Mouse (Mus musculus) MN1 (cell line): ENCODE measurements around the gene Pdgfra.

Experiments
- DNase-seq: peaks from one replicate; pipeline ENCODE4 v3.0.0-alpha.2; 2016; ENCODE audit warnings: low spot score

The Pdgfra gene

DNA sequence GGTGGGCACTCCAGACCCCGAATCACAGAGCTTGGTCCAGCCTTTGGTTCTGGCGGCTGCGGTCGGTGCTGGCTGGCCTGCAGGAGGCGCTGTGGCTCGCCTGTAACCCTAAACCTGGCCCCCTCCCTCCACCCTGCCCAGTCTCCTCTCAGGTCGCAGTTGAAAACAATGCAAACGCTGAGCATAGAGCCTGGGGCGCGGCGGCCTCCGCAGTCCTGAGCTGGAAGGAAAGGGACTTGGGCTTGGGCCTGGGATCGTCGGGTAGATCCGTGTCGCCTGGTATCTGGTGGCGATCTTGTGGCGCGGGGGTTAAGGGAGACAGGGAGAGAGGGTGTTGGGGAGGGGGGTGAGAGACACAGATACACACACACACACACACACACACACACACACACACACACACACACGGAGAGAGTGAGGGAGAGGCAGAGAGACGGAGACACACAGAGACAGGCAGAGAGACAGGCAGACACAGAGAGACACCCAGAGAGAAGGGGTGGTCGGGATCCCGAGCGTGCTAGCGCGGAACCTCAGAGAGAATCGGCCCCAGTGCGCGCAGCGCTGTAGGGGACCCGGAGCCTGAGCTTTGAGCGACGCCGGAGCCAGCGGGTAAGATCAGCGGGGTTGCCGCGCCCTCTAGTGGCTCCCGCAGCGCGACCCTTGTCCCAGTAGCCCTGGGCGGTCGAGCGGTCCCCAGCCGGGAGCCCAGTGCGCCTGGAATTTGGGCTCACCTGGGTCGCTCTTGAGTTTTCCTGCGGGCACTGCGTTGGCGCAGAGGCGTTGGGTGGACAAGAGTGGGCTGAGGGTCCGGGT lies 3.9 kb downstream of the Pdgfra start:
- peak; percentile 77 for DNase-seq

DNA sequence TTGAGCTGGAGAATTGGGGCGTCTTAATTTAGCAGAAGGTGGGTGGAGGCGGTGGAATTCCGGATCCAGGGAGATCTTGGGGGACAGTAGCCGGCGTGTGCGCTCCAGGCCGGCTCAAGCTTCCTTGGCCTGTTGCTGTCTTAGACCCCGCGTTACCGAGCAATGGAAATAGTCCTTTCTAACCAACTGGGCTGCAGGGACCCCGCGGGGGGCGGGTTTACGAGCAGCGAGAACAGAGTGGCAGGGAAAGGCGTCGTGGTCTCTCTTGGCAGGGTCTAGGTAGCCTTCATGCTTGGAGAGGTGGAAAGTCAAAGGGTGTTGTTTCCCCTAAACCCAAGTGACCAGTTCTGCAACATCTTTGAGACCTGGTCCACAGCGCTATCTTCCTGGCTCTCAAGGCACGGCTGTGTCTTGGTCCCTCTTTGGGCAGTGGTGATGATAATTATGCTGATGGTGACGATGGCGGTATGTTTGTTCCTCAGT lies 4.5 kb downstream of the Pdgfra start:
- peak; percentile 16 for DNase-seq

DNA sequence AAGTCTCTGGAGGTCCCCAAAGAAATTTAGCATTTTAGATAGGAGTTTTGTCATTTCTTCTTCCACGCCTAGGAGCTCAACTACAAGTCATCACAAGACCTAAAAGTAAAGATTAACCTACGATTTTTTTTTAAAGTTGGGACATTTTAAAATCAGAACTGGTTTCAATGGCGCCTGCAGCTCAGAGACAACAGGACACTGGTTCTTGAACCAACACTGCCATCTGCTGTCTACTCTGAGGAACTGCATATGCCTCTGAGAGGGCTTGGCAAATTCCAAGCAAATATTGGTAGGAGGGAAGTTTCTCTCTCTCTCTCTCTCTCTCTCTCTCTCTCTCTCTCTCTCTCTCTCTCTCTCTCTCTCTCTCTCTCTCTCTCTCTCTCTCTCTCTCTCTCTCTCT lies 4.9 kb downstream of the Pdgfra start:
- DNase-seq = peak; percentile 75

DNA sequence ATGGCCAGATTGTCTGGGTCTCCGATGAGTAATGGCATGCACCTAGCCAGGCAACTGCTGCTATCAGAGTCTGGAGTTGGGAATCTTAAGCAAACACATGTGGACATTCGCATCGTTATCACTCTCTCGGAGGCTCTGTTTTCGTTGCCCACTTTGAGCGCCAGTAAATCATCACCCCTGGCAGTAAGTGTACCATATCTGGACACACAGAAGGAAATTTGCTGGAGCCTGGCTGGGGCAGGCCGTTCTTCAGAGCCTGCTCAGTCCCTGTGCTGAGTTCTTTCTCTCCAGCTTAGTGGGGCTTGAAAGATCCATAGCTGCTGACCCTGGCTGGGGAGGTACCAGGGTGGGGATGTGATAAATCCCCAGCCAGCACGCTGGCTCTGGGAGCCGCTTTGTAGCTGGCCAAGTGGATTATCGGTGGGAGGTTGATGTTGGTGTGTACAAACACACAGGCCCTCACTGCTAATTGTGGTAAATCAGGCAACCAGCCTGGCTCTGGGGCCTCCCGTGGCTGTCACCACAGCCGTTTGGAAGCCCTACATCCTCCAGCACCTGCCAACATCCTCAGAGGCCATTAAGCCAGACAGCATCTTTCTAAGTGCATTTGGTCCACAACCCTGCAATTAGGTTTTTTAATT lies 8.6 kb downstream of the Pdgfra start:
- no peak for DNase-seq

DNA sequence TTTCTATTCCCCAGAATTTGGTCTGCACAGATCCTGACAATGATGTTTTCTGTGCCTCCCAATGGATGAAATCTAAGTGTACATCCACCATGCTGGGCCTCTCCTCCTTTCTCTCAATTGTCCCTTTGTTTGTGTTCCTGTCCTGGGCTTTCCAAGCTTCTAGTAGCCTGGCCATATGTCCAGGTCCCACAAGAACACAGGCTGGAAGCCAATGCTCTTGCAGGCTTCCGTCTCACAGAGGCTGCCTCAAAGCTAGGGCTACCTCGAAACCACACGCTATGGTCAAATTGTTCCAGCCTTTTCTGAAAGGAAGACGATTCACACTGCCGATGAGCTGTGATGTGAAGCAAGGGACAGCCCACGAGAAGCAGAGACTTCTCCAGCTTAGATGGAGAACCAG lies 9.5 kb downstream of the Pdgfra start:
- no peak for DNase-seq

DNA sequence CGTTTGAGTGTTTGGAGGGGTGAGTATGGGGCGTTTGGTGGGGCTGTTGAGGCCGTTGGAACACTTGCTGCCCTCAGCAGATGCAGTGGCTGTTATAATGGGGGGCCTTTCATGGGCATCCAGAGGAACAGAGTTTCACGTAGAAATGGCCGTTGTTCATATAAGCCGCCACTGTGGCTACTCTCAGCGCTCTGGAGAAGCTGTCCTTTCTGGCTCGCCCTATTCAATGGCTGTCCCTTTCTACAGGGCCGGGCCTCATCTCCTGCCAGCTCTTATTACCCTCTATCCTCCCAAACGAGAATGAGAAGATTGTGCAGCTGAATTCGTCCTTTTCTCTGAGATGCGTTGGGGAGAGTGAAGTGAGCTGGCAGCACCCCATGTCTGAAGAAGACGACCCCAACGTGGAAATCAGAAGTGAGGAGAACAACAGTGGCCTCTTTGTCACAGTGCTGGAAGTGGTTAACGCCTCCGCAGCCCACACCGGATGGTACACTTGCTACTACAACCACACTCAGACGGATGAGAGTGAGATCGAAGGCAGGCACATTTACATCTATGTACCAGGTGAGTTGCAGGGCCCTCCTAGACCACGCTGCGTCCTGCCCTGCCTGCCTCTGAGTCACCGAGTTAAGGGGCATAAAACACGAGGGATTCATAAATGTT lies 11.3 kb downstream of the Pdgfra start:
- DNase-seq = no peak

DNA sequence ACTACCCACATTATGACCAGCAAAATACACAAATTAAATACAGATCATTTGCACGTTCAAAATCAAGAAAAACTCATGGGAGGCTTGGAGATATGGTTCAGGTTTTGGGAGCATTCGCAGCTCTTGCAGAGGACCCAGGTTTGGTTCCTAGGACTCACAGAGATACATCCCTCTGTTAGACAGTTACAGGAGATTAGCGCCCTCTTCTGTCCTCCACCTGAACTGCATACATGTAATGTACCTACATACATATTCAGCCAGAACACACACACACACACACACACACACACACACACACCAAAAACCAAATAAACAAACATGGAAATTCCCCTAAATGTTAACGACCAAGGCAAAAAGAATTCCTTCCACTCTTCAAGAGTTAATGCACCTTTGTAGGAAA lies 12.6 kb downstream of the Pdgfra start:
- no peak for DNase-seq

DNA sequence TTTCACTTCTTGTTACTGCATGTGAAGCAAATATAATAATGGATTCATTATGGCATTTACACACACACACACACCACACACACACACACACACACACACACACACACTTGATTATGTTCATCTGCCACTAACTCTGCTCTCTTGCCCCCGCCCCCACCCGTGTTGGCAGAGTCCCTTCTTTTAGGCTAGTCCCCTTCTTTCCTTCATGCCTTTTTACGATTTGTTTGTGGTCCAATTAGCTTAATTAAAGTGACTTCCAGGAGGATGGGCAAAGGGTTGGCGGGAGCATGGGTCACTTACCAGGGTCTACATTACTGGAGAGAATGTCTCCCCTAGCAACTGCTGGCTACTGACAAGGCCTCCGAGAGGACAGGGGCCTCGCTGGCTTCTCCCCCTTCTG lies 17.7 kb downstream of the Pdgfra start:
- no peak for DNase-seq

DNA sequence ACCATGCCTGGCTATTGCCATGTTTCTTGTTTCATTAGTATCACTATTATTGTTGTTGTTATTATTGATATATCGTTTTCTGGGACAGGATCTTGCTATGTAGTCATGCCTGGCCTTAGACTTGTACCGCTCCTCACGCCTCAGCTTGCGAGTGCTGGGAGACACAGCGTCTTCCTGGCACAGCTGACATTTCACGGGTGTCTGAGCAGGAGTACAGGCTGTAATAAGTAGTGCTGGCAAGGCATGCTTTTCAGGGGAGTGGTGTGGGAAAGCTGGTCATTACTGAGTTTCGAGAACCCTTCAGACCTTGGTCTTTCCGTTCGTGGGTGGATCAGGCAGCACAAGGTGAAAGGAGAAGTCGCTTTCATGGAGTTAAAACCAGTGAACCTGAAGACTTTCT lies 19.8 kb downstream of the Pdgfra start:
- DNase-seq = no peak

DNA sequence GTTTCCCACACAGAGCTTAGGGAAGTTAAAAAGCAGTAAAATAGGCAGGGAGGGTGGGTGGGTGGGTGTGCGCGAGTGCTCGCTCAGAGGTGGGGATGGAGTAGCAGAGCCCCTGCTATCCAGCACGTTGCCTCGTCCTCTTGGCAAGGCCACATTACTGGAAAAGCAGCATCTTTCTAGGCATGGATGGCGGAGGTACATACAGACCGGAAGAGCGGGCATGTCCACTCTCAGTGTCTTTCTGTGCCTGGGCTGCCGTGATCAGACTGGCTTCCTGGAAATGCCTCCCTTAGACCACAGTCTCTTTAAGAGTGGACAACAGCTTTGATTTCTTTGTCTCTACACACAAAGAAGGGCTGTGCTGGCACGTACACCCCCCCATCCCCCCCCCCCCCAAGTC lies 27.2 kb downstream of the Pdgfra start:
- DNase-seq = no peak

DNA sequence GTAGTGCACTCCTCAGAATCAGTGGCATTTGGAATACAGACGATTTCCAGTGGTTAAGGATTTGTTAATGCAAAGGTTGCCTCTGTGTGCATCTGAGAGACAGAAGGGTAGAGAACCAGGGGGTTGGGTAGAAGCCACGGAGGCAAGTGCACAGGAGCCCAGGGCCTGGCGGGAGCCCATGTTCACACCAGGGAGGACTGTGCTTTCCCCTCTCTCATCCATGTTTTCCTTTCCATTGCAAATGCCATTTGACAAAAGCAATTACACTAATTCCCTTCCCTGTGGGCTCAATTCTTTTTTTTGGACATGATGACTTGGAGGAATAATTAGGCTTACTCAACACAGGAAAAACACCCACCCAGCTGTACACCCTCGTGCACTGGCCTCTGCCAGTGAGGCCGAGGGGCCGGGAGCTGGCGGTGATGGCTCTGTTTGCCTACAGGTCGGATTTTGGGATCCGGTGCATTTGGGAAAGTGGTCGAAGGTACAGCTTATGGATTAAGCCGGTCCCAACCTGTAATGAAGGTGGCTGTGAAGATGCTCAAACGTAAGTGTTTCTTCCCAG lies 27.7 kb downstream of the Pdgfra start:
- no peak for DNase-seq

DNA sequence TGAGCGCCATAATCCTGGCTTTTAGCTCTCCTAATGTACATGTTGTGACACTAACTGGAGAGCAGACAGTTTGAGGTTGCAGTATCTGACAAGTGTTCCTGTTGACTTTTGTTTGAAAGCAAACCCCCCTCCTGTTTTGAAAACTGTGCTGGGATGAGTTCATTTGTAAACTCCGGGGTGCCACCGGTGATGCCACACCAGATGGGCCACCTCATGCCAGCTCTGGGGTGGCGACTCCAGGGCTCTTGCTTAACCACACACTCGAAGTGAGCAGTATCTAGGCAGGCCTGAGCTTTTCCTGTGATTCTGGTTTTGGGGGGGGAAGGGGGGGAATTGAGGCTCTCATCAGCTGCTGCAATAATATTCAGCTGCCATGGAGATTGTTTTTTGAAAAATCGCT lies 31.6 kb downstream of the Pdgfra start:
- DNase-seq = no peak

DNA sequence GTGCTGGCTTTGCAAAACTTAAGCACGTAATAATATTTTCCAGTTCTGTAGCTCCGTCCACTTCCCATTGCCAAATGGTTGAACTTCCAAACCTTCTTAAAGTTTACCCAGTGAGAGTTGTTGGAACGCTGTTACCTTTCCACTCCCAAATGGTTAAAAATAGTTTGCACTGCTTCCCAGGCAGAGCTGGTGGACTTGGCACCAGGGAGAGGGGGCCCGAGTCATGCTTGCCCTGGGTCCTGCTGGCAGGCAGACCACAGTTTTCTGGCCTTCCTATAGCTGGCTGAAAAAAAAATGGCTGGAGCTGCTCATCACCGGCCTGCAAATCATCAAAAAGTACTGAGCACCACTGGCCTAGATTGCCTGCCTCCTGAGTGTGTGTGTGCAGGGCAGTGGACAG lies 32.0 kb downstream of the Pdgfra start:
- DNase-seq = no peak

DNA sequence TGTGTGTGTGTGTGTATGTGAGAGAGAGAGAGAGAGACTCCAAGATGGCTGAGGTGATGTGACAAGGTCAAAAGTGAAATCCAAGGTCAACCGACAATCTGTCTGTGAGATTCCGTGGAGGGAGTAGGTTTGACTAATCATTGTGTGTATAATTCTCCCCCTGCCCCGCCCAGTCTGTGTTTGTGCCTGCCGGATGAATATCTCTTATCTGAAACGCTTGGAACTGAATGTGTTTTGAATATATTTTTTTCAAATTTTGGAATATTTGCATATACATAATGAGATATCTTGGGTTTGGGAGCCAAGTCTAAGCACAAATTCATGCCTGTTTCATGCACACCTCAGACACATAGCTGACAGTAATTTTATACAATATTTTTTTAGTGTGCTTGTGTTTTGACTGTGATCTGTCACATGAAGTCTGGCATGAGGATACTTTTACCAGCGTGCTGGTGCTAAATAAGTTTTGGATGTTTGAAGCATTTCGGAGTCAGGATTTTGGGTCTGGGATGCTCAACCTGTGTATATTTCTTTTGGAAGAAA lies 32.7 kb downstream of the Pdgfra start:
- no peak for DNase-seq

DNA sequence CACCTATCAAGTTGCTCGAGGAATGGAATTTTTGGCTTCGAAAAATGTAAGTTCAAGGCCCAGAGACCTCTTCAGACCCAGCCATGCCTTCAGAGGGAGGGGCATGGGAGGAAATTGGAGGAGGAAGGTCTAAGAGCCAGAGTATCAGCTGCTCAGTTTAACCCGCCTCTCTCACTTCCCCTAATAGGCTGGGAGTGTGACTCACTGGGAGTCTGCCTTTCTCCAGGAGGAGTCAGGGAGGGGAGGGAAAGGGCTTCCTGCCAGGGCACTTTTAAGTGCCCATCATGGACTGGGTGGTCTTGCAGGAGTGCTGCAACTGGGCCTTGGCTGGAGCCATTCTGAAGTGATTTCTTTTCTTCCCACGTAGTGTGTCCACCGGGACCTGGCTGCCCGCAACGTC lies 33.5 kb downstream of the Pdgfra start:
- DNase-seq = no peak

DNA sequence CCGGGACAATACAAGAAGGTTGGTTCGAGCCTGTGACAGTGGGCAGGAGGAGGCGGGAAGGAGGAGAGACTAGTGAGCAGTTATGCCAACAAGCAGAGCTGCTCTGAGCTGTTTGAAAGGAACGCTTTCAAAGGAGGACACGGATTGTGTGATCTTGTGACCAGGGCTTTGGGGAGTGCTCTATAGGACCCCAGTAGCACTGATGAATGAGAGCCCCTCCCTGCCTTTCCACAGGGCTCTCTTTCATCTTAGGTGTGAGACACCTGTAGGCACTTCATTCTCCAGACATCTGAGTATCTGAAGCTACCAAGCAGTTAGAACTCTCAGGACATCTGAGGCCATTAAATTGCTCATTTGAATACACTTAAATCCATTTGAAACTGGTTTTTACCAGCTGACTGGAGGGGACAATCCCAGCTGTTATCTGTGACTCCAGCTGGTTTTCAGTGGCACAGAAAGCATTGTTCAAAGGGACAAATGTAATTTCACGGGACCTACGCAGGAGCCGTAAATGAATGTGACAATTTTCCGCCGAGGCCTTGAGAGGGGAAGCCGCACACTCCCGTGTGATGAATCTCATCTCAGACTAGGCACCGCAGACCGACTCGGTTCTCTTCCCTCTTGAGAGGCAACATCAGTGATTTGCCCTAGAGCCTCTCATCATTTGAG lies 37.4 kb downstream of the Pdgfra start:
- no peak for DNase-seq

DNA sequence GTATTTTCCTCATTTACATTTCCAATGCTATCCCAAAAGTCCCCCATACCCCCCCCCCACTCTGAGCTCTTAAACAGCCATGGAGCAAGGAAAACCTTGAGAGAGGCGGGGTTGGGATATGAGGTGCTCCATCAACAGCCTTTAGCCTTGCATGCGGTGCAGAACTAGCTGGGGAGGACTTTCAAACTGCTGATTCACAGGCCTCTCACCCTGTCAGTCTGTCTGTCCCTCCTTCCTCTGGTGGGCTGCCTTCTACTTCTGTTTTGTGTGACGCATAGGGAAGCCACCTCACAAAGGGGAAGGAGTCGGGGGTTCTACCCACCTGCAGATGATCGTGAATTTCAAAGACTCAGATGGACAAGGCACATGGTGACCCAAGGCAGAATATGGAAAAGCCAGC lies 41.0 kb downstream of the Pdgfra start:
- DNase-seq = no peak

DNA sequence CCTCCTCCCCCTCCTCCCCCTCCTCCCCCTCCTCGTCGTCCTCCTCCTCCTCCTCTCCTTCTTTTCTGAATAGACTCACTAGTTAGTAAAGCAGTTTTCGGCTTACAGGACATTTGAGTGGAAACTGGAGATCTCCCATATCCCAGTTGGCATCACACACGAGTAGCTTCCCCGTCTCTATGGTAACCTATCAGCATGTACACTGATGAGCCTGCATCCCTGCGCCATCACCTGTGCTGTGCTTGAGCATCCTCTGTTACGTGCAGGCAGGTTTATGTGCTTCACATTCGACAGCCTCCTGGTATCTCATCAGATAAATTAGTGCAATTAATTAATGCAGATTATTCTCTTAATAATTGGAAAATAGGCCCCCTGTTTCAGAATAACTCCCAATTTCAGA lies 46.3 kb downstream of the Pdgfra start:
- no peak for DNase-seq

DNA sequence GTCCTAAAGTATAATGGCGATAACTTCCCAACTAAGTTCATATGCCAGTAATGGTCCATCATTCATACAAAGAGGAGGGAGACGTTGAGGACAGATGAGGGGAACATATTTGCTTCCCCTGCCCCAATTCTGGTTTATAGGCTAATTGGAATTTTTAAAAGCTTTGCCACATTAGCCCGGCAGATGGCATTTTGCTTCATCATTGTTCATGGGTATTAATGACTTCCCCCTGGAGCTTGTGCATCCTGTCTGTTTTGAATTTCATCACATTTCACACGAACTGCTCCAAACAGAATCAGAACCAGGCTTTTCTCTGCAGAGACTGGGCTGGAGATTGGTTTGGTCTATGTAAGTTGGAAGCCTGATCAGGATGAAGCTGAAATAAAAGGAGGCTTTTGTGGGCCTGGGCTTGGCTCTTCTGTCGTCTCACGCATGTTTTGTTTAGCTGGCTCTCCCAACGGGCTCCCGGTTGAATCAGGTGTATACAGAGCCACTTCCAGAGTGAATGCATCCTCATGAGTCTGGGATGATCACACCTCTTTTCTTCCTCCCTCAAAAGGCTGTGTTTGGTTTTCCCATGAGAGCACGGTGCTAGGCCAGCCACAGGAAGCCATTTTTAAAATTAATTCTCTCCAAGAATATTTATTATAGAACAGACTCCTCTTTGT lies 47.7 kb downstream of the Pdgfra start:
- DNase-seq = no peak

DNA sequence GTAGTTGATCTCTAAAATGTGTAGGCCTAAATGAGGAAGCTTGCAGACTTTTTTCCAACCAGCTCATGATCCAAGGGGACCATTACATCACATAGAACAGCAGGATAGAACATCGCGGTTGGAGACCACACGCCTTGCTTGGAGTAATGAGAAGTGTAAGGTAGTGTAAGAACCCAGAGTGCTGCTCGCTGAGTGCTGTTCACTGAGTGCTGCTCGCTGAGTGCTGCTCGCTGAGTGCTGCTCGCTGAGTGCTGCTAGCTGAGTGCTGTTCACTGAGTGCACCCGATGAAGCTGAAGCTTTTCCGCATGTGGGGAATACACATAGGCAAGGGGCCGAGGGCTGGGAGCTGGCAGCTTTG lies 48.3 kb downstream of the Pdgfra start:
- no peak for DNase-seq

DNA sequence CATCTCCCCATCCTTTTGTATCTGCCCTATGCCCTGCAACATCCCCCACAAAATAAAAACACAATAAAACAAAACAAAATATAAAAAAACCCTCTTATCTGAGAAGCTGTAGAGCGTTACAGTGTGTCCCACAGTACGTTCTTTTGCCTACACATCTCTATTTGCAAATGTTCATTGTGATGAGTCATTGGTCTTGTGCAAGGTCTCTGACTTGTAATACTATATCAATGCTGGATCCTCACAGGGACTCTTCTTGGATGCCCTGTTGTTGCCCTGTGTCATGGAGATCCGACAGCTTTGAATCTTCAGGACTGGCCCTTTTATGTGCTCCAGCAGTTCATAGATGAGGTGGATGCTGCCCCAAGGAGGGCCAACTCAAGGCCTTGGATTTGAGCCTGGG lies 55.8 kb downstream of the Pdgfra start:
- no peak for DNase-seq

DNA sequence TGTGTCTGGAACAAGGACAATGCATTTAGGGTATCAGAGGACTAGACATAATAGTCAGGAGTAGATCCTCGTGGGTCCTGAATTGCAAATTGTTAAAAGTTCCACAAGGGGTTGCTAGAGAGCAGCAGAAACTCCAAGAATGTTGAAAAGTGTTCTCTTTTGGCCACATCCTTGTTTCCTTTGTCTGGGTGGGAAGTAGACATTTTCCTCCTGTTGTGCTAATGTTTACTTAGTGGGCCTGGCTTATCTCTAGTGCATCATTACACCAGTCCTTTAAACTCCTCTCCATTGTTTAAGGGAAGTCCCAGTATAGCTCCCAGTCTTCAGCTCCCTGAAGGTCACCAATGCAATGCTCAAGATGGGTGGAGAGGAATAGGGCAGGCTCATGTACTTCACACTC lies 57.9 kb downstream of the Pdgfra start:
- no peak for DNase-seq
